Mouse (Mus musculus): Measurements from ENCODE around the gene Adamts7.

DNA sequence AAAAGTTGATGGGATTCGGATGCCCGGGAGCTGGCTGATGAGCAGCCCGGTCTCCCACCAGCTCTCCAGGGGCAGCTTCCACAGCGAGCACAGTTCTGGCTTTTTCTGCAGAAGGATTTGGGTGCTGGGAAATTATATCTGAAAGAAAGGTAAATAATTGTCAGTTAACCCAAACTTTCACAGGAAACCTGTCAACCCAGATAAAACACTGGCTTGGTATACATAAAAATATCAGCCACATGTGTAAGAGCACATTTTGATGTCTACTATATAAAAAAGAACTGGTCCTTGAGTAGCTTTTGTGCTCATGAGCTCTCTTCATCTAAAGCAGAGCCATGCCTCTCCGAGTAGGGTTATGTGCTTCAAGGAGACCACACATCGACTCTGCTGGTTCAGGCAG is 78.2 kb downstream of the Adamts7 start:
- TF ChIP-seq CTCF (IDR thresholded peaks at IDR 0.05; ENCODE audit: control insufficient read depth, insufficient read depth, low read length) (no peak), POLR2A (IDR thresholded peaks at IDR 0.05; ENCODE audit: borderline replicate concordance, control insufficient read depth, low read depth, low read length) (no peak)
